15 mouse cellular contexts compared by ENCODE assay signal in the genomic region with DNA sequence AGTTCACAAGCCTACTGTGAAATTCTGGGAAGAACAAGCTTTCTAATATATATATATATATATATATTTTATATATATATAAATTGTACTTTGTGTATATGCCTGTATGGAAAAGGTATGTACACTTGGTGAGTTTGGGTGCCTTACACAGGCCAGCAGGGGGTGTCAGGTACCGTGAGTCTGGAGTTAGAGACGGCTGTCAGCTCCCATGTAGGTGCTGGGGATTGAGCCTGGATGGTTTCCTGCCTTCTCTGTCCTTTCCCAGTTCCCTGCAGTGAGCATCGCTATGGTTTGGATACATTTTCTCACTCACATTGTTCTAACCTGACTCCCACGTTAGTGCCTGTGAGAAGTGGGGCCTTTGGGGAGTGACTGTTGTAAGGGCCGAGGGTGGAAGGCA.
"Had no signal": no experiment of that assay in that cellular context is flagged by ENCODE, and none has a peak within 500 bp of the region (broad histone marks: within the 10 kb centered on the region; RNA-seq: fewer than 3 reads in every experiment).

No protein-coding gene starts in this region.

- H3K9ac ChIP-seq: limb, embryonic 12.5 days; liver, embryonic 15.5 days; neural tube, embryonic 13.5 days; stomach, embryonic 15.5 days had no signal

- H3K36me3 ChIP-seq: limb, embryonic 12.5 days; liver, embryonic 15.5 days; neural tube, embryonic 13.5 days; stomach, embryonic 15.5 days had no signal

- H3K9me3 ChIP-seq: limb, embryonic 12.5 days; liver, embryonic 15.5 days; neural tube, embryonic 13.5 days; stomach, embryonic 15.5 days had no signal

- H3K27me3 ChIP-seq: limb, embryonic 12.5 days; liver, embryonic 15.5 days; neural tube, embryonic 13.5 days; stomach, embryonic 15.5 days had no signal

- DNase-seq: kidney, adult 11 months; kidney, postnatal 14 days; liver; lung, adult 2 months; lung, postnatal 14 days; midbrain, embryonic 14.5 days; retina, postnatal 1 day; right cerebral cortex, postnatal 4 days; spleen, adult 18-20 months; thymus, postnatal 36 days had no signal

- H3K4me1 ChIP-seq: liver, embryonic 15.5 days; stomach, embryonic 15.5 days had no signal

- H3K27ac ChIP-seq: limb, embryonic 12.5 days; liver, embryonic 15.5 days; macrophage; neural tube, embryonic 13.5 days; stomach, embryonic 15.5 days had no signal

- H3K4me3 ChIP-seq: limb, embryonic 12.5 days; liver, embryonic 15.5 days; neural tube, embryonic 13.5 days; stomach, embryonic 15.5 days had no signal

- H3K4me2 ChIP-seq: limb, embryonic 12.5 days; liver, embryonic 15.5 days; neural tube, embryonic 13.5 days; stomach, embryonic 15.5 days had no signal
